Mouse (Mus musculus): ENCODE results near the gene Pdp2. TPM values are rescaled to one million over a fixed set of nuclear protein-coding genes. Genes with fewer than 3 reads are reported as not detected.

The Pdp2 gene
- polyA plus RNA-seq, 2 experiments = 4.9 to 9.7 TPM

- TF ChIP-seq POLR2A (IDR thresholded peaks at IDR 0.05; ENCODE audit: borderline replicate concordance, extremely low read depth, insufficient read depth, insufficient read length) = no peak
- ATAC-seq (ENCODE audit: low FRiP score, low read depth) = no peak
Measured at GRCm38 (mm10) chr8:104591856-104592255, 605 bp downstream of the Pdp2 start.

GRCm38 (mm10) chr8:104592566-104592965 is 1.3 kb downstream of the Pdp2 start:
- no peak for DNase-seq (ENCODE audit: low spot score)
- H3K36me3 ChIP-seq (ENCODE audit: control insufficient read depth, insufficient read depth, low read length) = peaks cover 36% of the 10 kb centered on the region
- no peak for ATAC-seq (ENCODE audit: low FRiP score, low read depth)
- no peaks in the 10 kb centered on the region for H3K27me3 ChIP-seq (ENCODE audit: control insufficient read depth, insufficient read depth, low read length)
- H3K4me2 ChIP-seq (replicated peaks; ENCODE audit: low read depth, low read length, severe bottlenecking) = peak overlapping the region; percentile 85
- WGBS = 63% methylated on average over 6 of the region's 6 CpGs
- peaks cover 7% of the 10 kb centered on the region for H3K4me1 ChIP-seq (ENCODE audit: control insufficient read depth, insufficient read depth, low read length)
- no peak overlapping the region for H3K9ac ChIP-seq (ENCODE audit: low read depth, low read length, severe bottlenecking)
- peak overlapping the region; percentile 73; the same call in 1 of the 2 replicates for H3K4me3 ChIP-seq (replicated peaks; ENCODE audit: low read length)
- no peaks in the 10 kb centered on the region for H3K9me3 ChIP-seq (ENCODE audit: control insufficient read depth, low read length)
- H3K27ac ChIP-seq (replicated peaks; ENCODE audit: low read depth, low read length) = no peak overlapping the region
- TF ChIP-seq POLR2A (IDR thresholded peaks at IDR 0.05; ENCODE audit: borderline replicate concordance, extremely low read depth, insufficient read depth, insufficient read length) = no peak

More at GRCm38 (mm10) chr8:104591856-104592255, 605 bp downstream of the Pdp2 start:
- H3K4me3 ChIP-seq (replicated peaks; ENCODE audit: low read length) = peak overlapping the region; percentile 73
- H3K9ac ChIP-seq (ENCODE audit: low read depth, low read length, severe bottlenecking) = peak overlapping the region; percentile 73
- 4% methylated on average over 9 of the region's 9 CpGs for WGBS
- peak overlapping the region; percentile 83; the same call in 1 of the 2 replicates for H3K27ac ChIP-seq (replicated peaks; ENCODE audit: low read depth, low read length)
- H3K4me2 ChIP-seq (replicated peaks; ENCODE audit: low read depth, low read length, severe bottlenecking) = peak overlapping the region; percentile 85
- DNase-seq (ENCODE audit: low spot score) = no peak
- H3K36me3 ChIP-seq (ENCODE audit: control insufficient read depth, insufficient read depth, low read length) = peaks cover 32% of the 10 kb centered on the region
- H3K9me3 ChIP-seq (ENCODE audit: control insufficient read depth, low read length) = no peaks in the 10 kb centered on the region
- peaks cover 7% of the 10 kb centered on the region for H3K4me1 ChIP-seq (ENCODE audit: control insufficient read depth, insufficient read depth, low read length)
- H3K27me3 ChIP-seq (ENCODE audit: control insufficient read depth, insufficient read depth, low read length) = no peaks in the 10 kb centered on the region

GRCm38 (mm10) chr8:104593536-104594325 is 2.5 kb downstream of the Pdp2 start:
- H3K4me3 ChIP-seq (replicated peaks; ENCODE audit: low read length) = no peak overlapping the region
- WGBS = 90% methylated on average over 31 of the region's 31 CpGs
- no peak for TF ChIP-seq POLR2A (IDR thresholded peaks at IDR 0.05; ENCODE audit: borderline replicate concordance, extremely low read depth, insufficient read depth, insufficient read length)
- no peak overlapping the region for H3K27ac ChIP-seq (replicated peaks; ENCODE audit: low read depth, low read length)
- DNase-seq (ENCODE audit: low spot score) = no peak
- peaks cover 7% of the 10 kb centered on the region for H3K4me1 ChIP-seq (ENCODE audit: control insufficient read depth, insufficient read depth, low read length)
- peaks cover 36% of the 10 kb centered on the region for H3K36me3 ChIP-seq (ENCODE audit: control insufficient read depth, insufficient read depth, low read length)
- no peak overlapping the region for H3K9ac ChIP-seq (ENCODE audit: low read depth, low read length, severe bottlenecking)
- H3K9me3 ChIP-seq (ENCODE audit: control insufficient read depth, low read length) = no peaks in the 10 kb centered on the region
- no peaks in the 10 kb centered on the region for H3K27me3 ChIP-seq (ENCODE audit: control insufficient read depth, insufficient read depth, low read length)
- no peak overlapping the region for H3K4me2 ChIP-seq (replicated peaks; ENCODE audit: low read depth, low read length, severe bottlenecking)
- no peak for ATAC-seq (ENCODE audit: low FRiP score, low read depth)

DNA sequence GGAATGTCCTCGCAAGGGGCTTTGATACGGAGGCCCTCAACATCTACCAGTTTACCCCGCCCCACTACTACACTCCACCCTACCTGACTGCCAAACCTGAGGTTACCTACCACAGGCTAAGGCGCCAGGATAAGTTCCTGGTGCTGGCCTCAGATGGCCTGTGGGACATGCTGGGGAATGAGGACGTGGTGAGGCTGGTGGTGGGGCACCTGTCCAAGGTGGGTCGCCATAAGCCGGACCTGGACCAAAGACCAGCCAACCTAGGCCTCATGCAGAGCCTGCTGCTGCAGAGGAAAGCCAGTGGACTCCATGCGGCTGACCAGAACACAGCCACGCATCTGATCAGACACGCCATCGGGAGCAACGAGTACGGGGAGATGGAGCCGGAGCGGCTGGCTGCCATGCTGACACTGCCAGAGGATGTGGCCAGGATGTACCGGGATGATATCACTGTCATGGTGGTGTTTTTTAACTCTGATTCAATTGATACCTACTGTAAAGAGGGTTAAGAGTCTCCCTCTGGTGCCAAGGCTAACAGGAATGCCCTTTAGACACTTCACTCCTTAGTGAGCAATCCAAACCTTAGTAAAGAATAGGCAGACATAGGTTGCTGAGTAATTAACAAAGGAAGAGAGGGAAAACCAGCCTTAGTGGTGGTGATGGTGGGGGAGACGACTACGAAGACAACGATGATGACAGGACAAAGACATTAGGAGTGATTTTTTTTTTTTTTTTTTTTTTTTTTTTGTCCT is 3.5 kb downstream of the Pdp2 start:
- peaks cover 7% of the 10 kb centered on the region for H3K4me1 ChIP-seq (ENCODE audit: control insufficient read depth, insufficient read depth, low read length)
- ATAC-seq (ENCODE audit: low FRiP score, low read depth) (no peak), DNase-seq (ENCODE audit: low spot score) (no peak)
- no peak overlapping the region for H3K4me2 ChIP-seq (replicated peaks; ENCODE audit: low read depth, low read length, severe bottlenecking)
- no peak for TF ChIP-seq POLR2A (IDR thresholded peaks at IDR 0.05; ENCODE audit: borderline replicate concordance, extremely low read depth, insufficient read depth, insufficient read length)
- H3K9ac ChIP-seq (ENCODE audit: low read depth, low read length, severe bottlenecking) = no peak overlapping the region
- H3K27me3 ChIP-seq (ENCODE audit: control insufficient read depth, insufficient read depth, low read length) = no peaks in the 10 kb centered on the region
- WGBS = 95% methylated on average over 19 of the region's 19 CpGs
- no peak overlapping the region for H3K27ac ChIP-seq (replicated peaks; ENCODE audit: low read depth, low read length)
- H3K4me3 ChIP-seq (replicated peaks; ENCODE audit: low read length) = no peak overlapping the region
- H3K9me3 ChIP-seq (ENCODE audit: control insufficient read depth, low read length) = no peaks in the 10 kb centered on the region
- peaks cover 36% of the 10 kb centered on the region for H3K36me3 ChIP-seq (ENCODE audit: control insufficient read depth, insufficient read depth, low read length)

DNA sequence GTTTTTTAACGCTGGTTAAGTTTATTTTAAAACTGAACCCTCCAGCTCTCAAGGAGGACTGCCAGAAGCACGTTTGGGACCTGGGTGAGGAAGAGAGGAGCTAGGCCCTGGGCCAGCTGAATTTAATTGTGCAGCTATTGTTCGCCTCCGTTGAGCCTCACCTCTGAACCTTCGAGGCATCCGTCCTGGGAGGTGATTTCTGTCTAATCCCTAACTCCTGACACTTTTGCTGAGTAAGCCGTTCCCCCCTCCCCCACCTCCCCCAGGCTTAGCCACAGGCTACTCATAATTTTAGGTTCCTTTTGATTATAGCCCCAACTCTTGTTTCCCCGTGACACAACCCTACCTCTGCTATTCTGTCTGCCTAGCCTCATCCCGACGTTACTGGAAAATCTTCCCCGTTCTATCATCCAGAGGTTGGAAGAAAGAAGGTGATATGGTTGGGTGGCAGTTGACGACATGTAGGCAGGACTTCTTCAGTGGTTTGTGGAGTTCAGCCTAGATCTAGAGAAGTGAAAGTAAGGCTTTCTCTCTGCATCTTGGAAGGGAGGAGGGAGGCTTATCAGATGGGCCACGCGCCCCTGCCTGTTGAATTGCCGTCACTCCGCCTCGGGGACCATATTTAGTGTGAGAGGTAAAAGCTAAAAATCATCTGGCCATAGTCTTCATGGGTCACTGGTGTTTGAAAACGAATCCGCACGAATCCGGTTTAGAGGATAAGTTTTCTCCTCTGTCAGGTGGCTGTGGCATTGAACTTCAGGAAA is 4.7 kb downstream of the Pdp2 start:
- H3K9me3 ChIP-seq (ENCODE audit: control insufficient read depth, low read length) = no peaks in the 10 kb centered on the region
- 85% methylated on average over 21 of the region's 21 CpGs for WGBS
- DNase-seq (ENCODE audit: low spot score) (no peak), ATAC-seq (ENCODE audit: low FRiP score, low read depth) (no peak)
- no peak overlapping the region for H3K4me2 ChIP-seq (replicated peaks; ENCODE audit: low read depth, low read length, severe bottlenecking)
- H3K27ac ChIP-seq (replicated peaks; ENCODE audit: low read depth, low read length) = no peak overlapping the region
- H3K36me3 ChIP-seq (ENCODE audit: control insufficient read depth, insufficient read depth, low read length) = peaks cover 36% of the 10 kb centered on the region
- no peak for TF ChIP-seq POLR2A (IDR thresholded peaks at IDR 0.05; ENCODE audit: borderline replicate concordance, extremely low read depth, insufficient read depth, insufficient read length)
- H3K4me1 ChIP-seq (ENCODE audit: control insufficient read depth, insufficient read depth, low read length) = peaks cover 4% of the 10 kb centered on the region; the same call in 1 of the 2 replicates
- no peak overlapping the region for H3K4me3 ChIP-seq (replicated peaks; ENCODE audit: low read length)
- H3K9ac ChIP-seq (ENCODE audit: low read depth, low read length, severe bottlenecking) = no peak overlapping the region
- no peaks in the 10 kb centered on the region for H3K27me3 ChIP-seq (ENCODE audit: control insufficient read depth, insufficient read depth, low read length)

Data from limb, embryonic 14.5 days (tissue).